Mouse (Mus musculus): ENCODE data around the gene Casz1.

- TF ChIP-seq CTCF (IDR thresholded peaks at IDR 0.05) (no peak), EP300 (IDR thresholded peaks at IDR 0.05) (no peak)
Observed at GRCm38 (mm10) chr4:148795038-148795437, 9.2 kb upstream of the Casz1 start.
